Mouse (Mus musculus) heart, adult 2 months (tissue): ENCODE measurements around the gene Map3k20. TPM values are rescaled to one million over a fixed set of nuclear protein-coding genes. Genes with fewer than 3 reads are reported as not detected.

ENCODE experiments used
- DNase-seq, 2 experiments: peaks; one replicate each; pipeline ENCODE4 v3.0.0; 2021
- H3K27ac ChIP-seq: fragments of 200-600 bp; 2 replicates; pipeline ENCODE4 v1.8.1; 2022
- H3K27me3 ChIP-seq: fragments of 200-500 bp; 2 replicates; pipeline ENCODE4 v1.6.1; 2012; ENCODE audit warnings: mild to moderate bottlenecking, low read length, inconsistent platforms, mixed read lengths; ENCODE audit not compliant: control insufficient read depth, insufficient read depth
- H3K36me3 ChIP-seq: fragments of 200-500 bp; 2 replicates; pipeline ENCODE4 v1.6.1; 2012; ENCODE audit warnings: low read length, inconsistent platforms; ENCODE audit not compliant: control insufficient read depth, insufficient read depth
- H3K4me1 ChIP-seq: fragments of 200-500 bp; 2 replicates; pipeline ENCODE4 v1.6.1; 2011; ENCODE audit warnings: low read length; ENCODE audit not compliant: control insufficient read depth, insufficient read depth
- H3K4me3 ChIP-seq: fragments of 200-600 bp; 2 replicates; pipeline ENCODE4 v1.8.1; 2022
- H3K79me2 ChIP-seq: fragments of 200-500 bp; replicated peaks from 2 replicates; pipeline ENCODE4 v1.6.1; 2012; ENCODE audit warnings: mild to moderate bottlenecking, inconsistent platforms, low read length, moderate library complexity, mixed read lengths; ENCODE audit not compliant: control insufficient read depth, insufficient read depth
- H3K9ac ChIP-seq: fragments of 200-500 bp; 2 replicates; pipeline ENCODE4 v1.6.1; 2012; ENCODE audit warnings: low read depth, mild to moderate bottlenecking, control low read depth, inconsistent platforms, low read length, mixed read lengths
- CTCF ChIP-seq: fragments of 200-600 bp; IDR thresholded peaks from 2 replicates; pipeline ENCODE4 v1.8.1; 2022; ENCODE audit warnings: antibody characterized with exemption, mild to moderate bottlenecking, moderate library complexity
- EP300 ChIP-seq: fragments of 200-500 bp; IDR thresholded peaks from 2 replicates; pipeline ENCODE4 v1.6.1; 2011; ENCODE audit warnings: low read depth, low read length, control low read depth; ENCODE audit not compliant: insufficient read depth
- POLR2A ChIP-seq: fragments of 200-500 bp; IDR thresholded peaks from 2 replicates; pipeline ENCODE4 v1.6.1; 2011; ENCODE audit warnings: mild to moderate bottlenecking, low read depth, low read length, control low read depth; ENCODE audit not compliant: insufficient read depth
- WGBS: fragments of 180-500 bp; shearing (Covaris S2); methylation state at CpG from one replicate; pipeline ENCODE4 v1.1.7; 2018; 5-methylcytosine and 5-hydroxymethylcytosine counted together
- intact Hi-C: fragments of 180-260 bp; cut with DNase I; formaldehyde crosslinking; loops from one replicate; pipeline ENCODE4 v1.15.1; 2025
- polyA plus RNA-seq: library from polyadenylated mRNA; depleted of rRNA; stranded (reverse); fragments of >200 nt; gene quantifications from 2 replicates; pipeline ENCODE4 v1.2.3, GENCODE M21; 2012
- total RNA-seq, 2 experiments: library from RNA; stranded (reverse); gene quantifications; 2 replicates each; pipeline ENCODE4 v1.2.3; 2021

Map3k20 gene
- total and polyA plus RNA-seq, 3 experiments, result 75.1 to 303 (median 275) TPM

DNA sequence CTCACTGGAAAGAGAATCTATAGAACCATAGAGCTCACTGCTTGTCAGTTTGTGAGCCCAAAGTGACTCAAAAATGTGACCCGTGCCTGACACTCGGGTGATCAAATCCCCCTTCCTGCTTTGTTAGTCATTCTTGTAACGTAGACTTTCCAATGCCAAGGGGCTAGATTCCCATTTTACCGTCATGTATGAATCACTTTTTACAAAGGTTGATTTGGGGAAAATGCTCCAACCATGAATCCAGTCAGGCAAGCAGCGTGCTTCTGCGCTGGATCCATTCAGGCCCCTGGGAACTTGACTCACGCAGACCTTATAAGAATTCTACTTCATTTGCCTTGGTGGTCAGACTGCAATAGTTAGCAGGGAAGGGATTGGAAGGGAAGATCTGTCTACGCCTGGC, 66.3 kb downstream of the Map3k20 start:
- TF ChIP-seq CTCF (no peak), POLR2A (no peak), EP300 (no peak)
- no peaks in the 10 kb centered on the region for H3K27me3 ChIP-seq
- H3K27ac ChIP-seq, result no peak overlapping the region
- peaks cover 14% of the 10 kb centered on the region for H3K36me3 ChIP-seq
- peaks cover 2% of the 10 kb centered on the region; the same call in 1 of the 2 replicates for H3K4me1 ChIP-seq
- intact Hi-C loops, result no loop called here
- no peak for DNase-seq
- peaks cover 6% of the 10 kb centered on the region for H3K79me2 ChIP-seq
- no peak overlapping the region for H3K9ac ChIP-seq
- WGBS, result 95% methylated on average over 8 of the region's 8 CpGs
- H3K4me3 ChIP-seq, result no peak overlapping the region

DNA sequence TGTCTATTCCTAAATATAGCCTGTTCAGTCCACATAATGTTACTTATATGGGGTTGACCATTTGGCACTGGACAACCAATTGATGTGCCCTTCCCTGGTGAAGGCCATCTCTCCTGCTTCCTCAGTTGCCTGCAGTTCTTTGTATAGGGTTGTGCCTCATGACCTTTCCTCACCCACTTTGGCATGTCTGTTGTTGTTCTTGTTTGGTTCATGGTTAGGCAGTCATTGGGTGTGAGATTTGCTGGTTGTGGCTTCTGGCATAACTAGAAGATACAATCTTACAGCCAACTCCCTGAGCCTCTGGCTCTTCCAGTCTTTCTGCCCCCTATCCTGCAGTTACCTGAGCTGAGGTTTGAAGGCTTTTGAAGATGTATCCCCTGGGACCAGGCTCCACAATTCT, 67.3 kb downstream of the Map3k20 start:
- peaks cover 13% of the 10 kb centered on the region for H3K36me3 ChIP-seq
- no peak overlapping the region for H3K4me3 ChIP-seq
- no peak overlapping the region for H3K9ac ChIP-seq
- DNase-seq, result no peak
- no peaks in the 10 kb centered on the region for H3K27me3 ChIP-seq
- no peak overlapping the region for H3K27ac ChIP-seq
- peaks cover 6% of the 10 kb centered on the region for H3K79me2 ChIP-seq
- intact Hi-C loops, result no loop called here
- H3K4me1 ChIP-seq, result peaks cover 2% of the 10 kb centered on the region; the same call in 1 of the 2 replicates
- TF ChIP-seq EP300 (no peak), POLR2A (no peak), CTCF (no peak)

DNA sequence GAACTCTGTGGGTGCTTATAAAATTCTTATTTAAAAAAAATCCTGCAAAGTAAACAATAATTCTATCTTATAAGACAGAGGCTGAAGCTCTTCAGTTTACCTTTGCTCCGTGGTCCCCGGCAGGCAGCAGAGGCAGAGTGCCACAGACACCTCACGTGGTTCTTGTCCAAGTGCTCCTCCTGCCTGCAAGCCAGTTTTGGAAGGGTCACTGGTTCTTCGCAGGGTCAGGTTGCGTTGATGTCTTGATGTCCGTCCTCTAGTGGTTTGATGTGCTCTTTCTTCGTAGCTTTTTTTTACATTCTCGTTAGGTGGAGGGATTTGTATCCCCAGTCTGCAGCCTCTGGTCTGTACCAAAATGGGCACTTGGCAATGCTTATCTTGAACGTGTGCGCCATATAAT, 71.0 kb downstream of the Map3k20 start:
- peaks cover 6% of the 10 kb centered on the region; the same call in 1 of the 2 replicates for H3K36me3 ChIP-seq
- no peak overlapping the region for H3K9ac ChIP-seq
- no peak overlapping the region for H3K27ac ChIP-seq
- intact Hi-C loops, result no loop called here
- H3K79me2 ChIP-seq, result peaks cover 5% of the 10 kb centered on the region
- TF ChIP-seq POLR2A (no peak), EP300 (no peak)
- no peak overlapping the region for H3K4me3 ChIP-seq
- 86% methylated on average over 10 of the region's 10 CpGs for WGBS
- DNase-seq, result no peak
- H3K27me3 ChIP-seq, result no peaks in the 10 kb centered on the region
- peaks cover 2% of the 10 kb centered on the region; the same call in 1 of the 2 replicates for H3K4me1 ChIP-seq

DNA sequence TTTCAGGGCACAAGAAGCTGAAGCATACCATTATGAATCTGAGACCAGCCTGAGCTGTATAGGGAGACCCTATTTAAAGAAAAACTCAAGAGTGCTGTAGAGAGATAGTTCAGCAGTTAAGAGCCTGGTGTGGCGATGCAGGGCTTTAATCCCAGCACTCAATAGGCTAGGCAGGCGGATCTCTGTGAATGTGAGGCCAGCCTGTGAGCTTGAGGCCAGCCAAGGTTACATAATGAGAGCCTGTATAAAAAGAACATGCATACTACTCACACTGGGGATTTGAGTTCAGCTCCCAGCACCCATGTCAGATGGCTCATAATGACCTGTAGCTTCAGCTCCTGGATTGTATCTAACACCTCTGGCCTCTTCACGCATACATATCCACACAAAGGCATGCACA, 76.1 kb downstream of the Map3k20 start:
- TF ChIP-seq POLR2A, result no peak
- no peak for TF ChIP-seq EP300
- TF ChIP-seq CTCF, result no peak
- Histone ChIP-seq H3K27ac (peak overlapping the region; percentile 23; the same call in 1 of the 2 replicates), H3K79me2 (no peaks in the 10 kb centered on the region; the same call in 1 of the 2 replicates), H3K9ac (no peak overlapping the region), H3K27me3 (no peaks in the 10 kb centered on the region), H3K4me3 (no peak overlapping the region), H3K36me3 (peaks cover 10% of the 10 kb centered on the region), H3K4me1 (peaks cover 4% of the 10 kb centered on the region)
- peak in 1 of 2 experiments; percentile 28 for DNase-seq
- intact Hi-C loops, result no loop called here
- 54% methylated on average over 3 of the region's 3 CpGs for WGBS

DNA sequence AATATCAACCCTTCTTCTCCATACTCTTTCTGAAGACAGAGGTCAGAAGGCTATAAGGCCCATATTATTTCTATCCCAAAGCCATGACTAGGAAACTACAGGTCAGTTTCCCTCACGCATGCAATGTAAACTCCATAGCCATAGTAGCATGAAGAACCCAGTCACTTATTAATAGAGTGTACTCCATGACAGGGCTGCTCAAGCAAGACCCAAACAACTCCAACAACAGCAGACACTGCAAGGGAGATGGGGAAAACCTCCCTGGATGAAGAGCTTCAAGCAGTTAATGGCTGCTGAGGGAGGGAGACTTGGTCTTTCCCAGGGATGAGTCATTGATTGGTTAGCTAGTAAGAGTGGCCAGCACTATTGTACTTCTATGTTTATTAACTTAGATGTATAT, 78.0 kb downstream of the Map3k20 start:
- Histone ChIP-seq H3K79me2 (no peaks in the 10 kb centered on the region), H3K9ac (no peak overlapping the region), H3K27me3 (no peaks in the 10 kb centered on the region), H3K36me3 (peaks cover 16% of the 10 kb centered on the region), H3K4me3 (no peak overlapping the region), H3K27ac (no peak overlapping the region), H3K4me1 (peaks cover 10% of the 10 kb centered on the region)
- WGBS, result 96% methylated on average over 1 of the region's 1 CpGs
- intact Hi-C loops, result no loop called here
- TF ChIP-seq EP300 (no peak), POLR2A (no peak), CTCF (no peak)
- no peak for DNase-seq

DNA sequence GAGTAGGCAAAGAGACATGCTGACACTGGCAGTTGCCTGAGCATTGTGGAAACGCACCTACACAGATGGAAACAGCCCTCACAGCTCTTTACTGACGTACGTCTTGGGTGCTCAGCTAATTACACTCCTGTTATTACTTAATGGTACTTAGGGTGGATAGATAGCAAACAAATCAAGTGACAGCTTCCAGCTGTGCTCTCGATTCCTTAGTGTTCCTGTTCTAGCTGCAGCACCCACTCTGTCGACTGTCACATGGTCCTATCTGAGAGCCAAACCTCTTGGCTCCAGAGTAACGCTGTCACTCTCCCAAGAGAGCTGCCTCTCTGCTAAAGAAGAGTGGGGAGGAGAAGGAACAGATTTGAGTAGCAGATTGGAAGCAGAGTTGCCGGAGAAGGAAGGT, 80.5 kb downstream of the Map3k20 start:
- H3K4me1 ChIP-seq, result peaks cover 13% of the 10 kb centered on the region
- peaks cover 26% of the 10 kb centered on the region for H3K36me3 ChIP-seq
- intact Hi-C loops, result no loop called here
- peak overlapping the region; percentile 63 for H3K27ac ChIP-seq
- no peak overlapping the region for H3K4me3 ChIP-seq
- H3K79me2 ChIP-seq, result no peaks in the 10 kb centered on the region; the same call in 1 of the 2 replicates
- DNase-seq, result peak; percentile 60 to 80
- no peaks in the 10 kb centered on the region for H3K27me3 ChIP-seq
- peak; percentile 75 for TF ChIP-seq EP300
- TF ChIP-seq CTCF, result no peak
- 31% methylated on average over 7 of the region's 7 CpGs for WGBS
- no peak overlapping the region for H3K9ac ChIP-seq
